Mouse (Mus musculus) bone marrow, adult 2 months (tissue): ENCODE results near the gene Ift140. TPM values are rescaled to one million over a fixed set of nuclear protein-coding genes. Genes with fewer than 3 reads are reported as not detected.

Source experiments
- H3K27ac ChIP-seq: fragments of 200-500 bp; 2 replicates; pipeline ENCODE4 v1.5.1; 2012; ENCODE audit warnings: low read depth, mild to moderate bottlenecking, control low read depth, inconsistent platforms, low read length; ENCODE audit not compliant: control insufficient read depth, poor library complexity, insufficient read depth
- H3K4me1 ChIP-seq: fragments of 200-500 bp; 2 replicates; pipeline ENCODE4 v1.6.1; 2011; ENCODE audit warnings: low read length; ENCODE audit not compliant: control insufficient read depth, insufficient read depth
- H3K4me3 ChIP-seq: fragments of 200-500 bp; replicated peaks from 2 replicates; pipeline ENCODE3; 2011; ENCODE audit warnings: mild to moderate bottlenecking, low read depth, low read length, control low read depth; ENCODE audit not compliant: control insufficient read depth
- CTCF ChIP-seq: fragments of 200-500 bp; IDR thresholded peaks from 2 replicates; pipeline ENCODE4 v1.5.1; 2011; ENCODE audit warnings: low read length, control low read depth; ENCODE audit not compliant: control insufficient read depth, insufficient read depth
- POLR2A ChIP-seq: fragments of 200-500 bp; IDR thresholded peaks from 2 replicates; pipeline ENCODE4 v1.6.1; 2011; ENCODE audit warnings: low read depth, mild to moderate bottlenecking, control low read depth, low read length, borderline replicate concordance; ENCODE audit not compliant: control insufficient read depth
- WGBS: fragments of 180-500 bp; shearing (Covaris S2); methylation state at CpG from one replicate; pipeline ENCODE4 v1.1.7; 2018; 5-methylcytosine and 5-hydroxymethylcytosine counted together
- polyA plus RNA-seq: library from polyadenylated mRNA; stranded (reverse); fragments of >200 nt; gene quantifications from 2 replicates; pipeline ENCODE4 v1.2.4, GENCODE M21; 2011; ENCODE audit warnings: low replicate concordance; ENCODE audit not compliant: missing spikeins, insufficient read depth, insufficient read length

Gene Ift140
- polyA plus RNA-seq, 1 experiment: 65.1 TPM

DNA sequence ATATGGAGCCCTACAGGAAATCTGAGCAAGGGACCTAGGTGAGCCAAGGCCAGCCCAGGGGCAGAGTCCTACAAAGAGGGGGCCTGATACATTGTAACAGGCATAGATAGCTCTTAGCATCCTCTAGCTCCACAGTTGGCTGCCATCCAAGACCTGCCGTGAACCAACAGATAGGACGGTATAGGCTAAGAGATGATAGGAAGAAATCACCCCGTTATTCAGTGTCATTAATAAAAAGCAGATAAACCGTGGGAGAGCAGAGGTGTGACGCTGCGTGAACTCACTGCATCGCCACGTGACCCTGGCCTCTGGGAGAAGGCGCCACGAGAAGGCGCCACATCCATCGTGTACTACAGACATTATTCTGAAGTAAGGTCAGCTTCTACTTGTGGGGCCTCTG, 48.0 kb downstream of the Ift140 start:
- no peaks in the 10 kb centered on the region for H3K4me1 ChIP-seq
- 56% methylated on average over 12 of the region's 12 CpGs for WGBS

DNA sequence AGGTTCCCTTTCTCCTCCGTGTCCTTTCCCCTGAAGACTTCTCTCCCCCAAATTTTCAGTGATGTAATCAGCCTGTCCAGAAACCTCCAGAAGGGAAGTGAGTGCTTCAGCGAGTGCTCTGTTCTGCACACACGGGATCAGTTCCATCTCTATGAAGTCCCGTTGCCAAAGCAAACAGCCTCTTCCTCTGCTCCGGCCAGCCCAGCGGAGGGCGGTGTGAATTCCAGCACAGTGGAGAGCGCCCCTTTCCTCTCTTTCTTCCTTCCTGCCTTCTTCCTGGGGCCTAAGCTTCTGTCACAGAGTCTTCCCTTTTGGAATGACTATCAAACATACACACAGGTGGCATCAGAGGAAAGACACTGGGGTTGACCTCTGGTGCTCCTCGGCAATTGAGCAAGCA, 48.5 kb downstream of the Ift140 start:
- Histone ChIP-seq H3K4me1 (no peaks in the 10 kb centered on the region), H3K4me3 (no peak overlapping the region), H3K27ac (no peak overlapping the region)
- WGBS: 75% methylated on average over 9 of the region's 9 CpGs
- no peak for TF ChIP-seq CTCF
- TF ChIP-seq POLR2A: no peak

More for the DNA sequence above, 48.0 kb downstream of the Ift140 start:
- Histone ChIP-seq H3K27ac (no peak overlapping the region), H3K4me3 (no peak overlapping the region)
- TF ChIP-seq CTCF (no peak), POLR2A (no peak)

DNA sequence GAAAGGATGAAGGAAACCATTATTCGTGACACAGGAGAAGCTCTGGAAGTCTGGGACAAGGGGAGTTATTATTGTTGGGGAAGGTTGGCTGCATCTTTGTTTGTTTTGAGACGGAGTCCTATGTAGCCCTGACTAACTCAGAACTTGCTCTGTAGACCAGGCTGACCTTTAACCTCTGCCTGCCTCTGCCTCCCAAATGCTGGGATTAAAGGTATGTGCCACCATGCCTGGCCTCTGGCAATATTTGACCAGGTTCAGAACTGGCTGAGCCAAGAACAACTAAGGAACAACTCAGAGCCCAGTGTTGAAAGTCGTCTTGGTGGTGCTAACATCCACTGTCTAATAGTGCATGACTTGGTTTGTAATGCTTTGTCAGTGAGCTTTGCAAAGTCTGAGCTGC, 49.3 kb downstream of the Ift140 start:
- no peak for TF ChIP-seq CTCF
- no peak for TF ChIP-seq POLR2A
- WGBS: 89% methylated on average over 3 of the region's 3 CpGs
- H3K27ac ChIP-seq: no peak overlapping the region

DNA sequence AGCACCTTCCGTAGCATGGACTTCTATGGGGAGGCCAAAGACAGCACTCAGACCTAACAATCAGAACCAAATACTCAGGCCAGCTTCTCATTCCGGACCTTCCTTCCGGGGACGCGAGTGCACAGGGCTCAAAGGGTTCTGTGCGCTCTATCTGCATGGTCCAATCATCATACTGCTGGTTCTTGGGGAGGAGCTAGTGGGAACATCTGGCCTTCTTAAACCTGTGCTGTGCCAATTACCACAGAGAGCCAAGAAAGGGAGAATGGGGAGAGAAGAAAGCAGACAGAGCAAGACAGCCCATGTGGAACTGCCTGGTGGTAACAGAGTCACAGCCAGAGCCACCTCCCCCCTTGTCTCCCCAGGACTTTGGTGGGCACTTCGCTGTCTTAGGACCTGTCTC, 50.7 kb downstream of the Ift140 start:
- Histone ChIP-seq H3K4me1 (no peaks in the 10 kb centered on the region), H3K4me3 (no peak overlapping the region), H3K27ac (no peak overlapping the region)
- TF ChIP-seq POLR2A (no peak), CTCF (no peak)
- 90% methylated on average over 7 of the region's 7 CpGs for WGBS

More for the DNA sequence above, 49.3 kb downstream of the Ift140 start:
- H3K4me1 ChIP-seq: no peaks in the 10 kb centered on the region
- H3K4me3 ChIP-seq: no peak overlapping the region

- 43% methylated on average over 8 of the region's 8 CpGs for WGBS
- TF ChIP-seq POLR2A (no peak), CTCF (no peak)
- H3K4me3 ChIP-seq: no peak overlapping the region
- H3K27ac ChIP-seq: no peak overlapping the region
- no peaks in the 10 kb centered on the region for H3K4me1 ChIP-seq
Observed at GRCm38 (mm10) chr17:25067442-25067851, 51.6 kb downstream of the Ift140 start.

DNA sequence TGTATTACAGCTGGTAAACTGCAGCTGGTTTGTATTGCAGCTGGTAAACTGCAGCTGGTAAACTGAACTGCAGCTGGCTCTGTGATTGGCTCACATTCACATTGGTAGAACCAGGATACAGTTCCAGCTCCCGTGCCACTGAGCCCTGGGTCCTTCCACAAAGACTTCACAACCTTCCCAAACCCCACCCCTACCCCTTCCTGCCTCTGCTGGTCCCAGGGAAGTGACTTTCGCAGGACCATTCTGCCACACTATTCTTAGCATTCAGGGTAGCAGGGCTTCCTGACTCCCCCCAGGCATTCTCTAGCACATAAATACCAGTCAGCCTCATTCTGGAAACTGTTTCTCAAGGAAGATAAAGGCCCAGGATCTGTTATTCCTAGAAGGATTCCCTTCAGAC, 52.8 kb downstream of the Ift140 start:
- Histone ChIP-seq H3K27ac (no peak overlapping the region), H3K4me3 (no peak overlapping the region), H3K4me1 (no peaks in the 10 kb centered on the region)
- TF ChIP-seq CTCF (no peak), POLR2A (no peak)
- 64% methylated on average over 2 of the region's 2 CpGs for WGBS

- WGBS: 90% methylated on average over 4 of the region's 4 CpGs
- TF ChIP-seq CTCF (no peak), POLR2A (no peak)
- H3K27ac ChIP-seq: no peak overlapping the region
Observed at GRCm38 (mm10) chr17:25076906-25077305, 61.0 kb downstream of the Ift140 start.

DNA sequence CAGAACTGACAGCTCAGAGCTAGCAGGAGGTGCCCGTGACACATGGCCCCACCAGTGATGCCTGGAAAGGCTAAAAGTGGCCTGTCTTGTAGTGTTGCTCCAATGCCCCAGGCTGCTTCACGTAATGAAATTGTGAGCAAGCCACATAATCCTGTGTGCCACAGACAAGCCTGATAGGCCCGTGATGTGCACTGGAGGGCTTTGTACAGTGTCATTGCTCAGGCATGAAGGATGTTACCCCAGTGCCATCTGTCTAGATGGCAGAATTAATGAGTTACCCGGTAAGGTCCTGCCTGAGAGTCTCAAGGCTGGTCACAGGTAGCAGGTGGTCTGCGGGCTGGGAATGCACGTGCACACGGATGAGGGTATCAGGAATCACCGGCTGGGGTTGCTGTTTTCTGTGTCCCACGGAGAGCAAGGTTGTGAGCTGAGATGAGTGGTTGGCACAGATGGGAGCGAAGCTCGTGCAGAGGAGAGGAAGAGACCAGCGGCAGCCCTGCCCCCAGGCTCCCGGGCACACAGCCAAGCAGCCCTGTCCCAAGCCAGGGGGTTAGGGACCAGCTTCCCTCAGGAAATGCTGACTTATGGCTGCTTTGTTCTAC, 62.0 kb downstream of the Ift140 start:
- no peak overlapping the region for H3K27ac ChIP-seq
- H3K4me3 ChIP-seq: no peak overlapping the region
- TF ChIP-seq POLR2A: no peak
- no peak for TF ChIP-seq CTCF
- H3K4me1 ChIP-seq: no peaks in the 10 kb centered on the region; the same call in 1 of the 2 replicates
- WGBS: 32% methylated on average over 13 of the region's 13 CpGs

More at GRCm38 (mm10) chr17:25076906-25077305, 61.0 kb downstream of the Ift140 start:
- H3K4me1 ChIP-seq: no peaks in the 10 kb centered on the region; the same call in 1 of the 2 replicates
- H3K4me3 ChIP-seq: no peak overlapping the region

- H3K4me3 ChIP-seq: no peak overlapping the region
- WGBS: 89% methylated on average over 13 of the region's 13 CpGs
Observed at GRCm38 (mm10) chr17:25080210-25080609, 64.3 kb downstream of the Ift140 start.

More at GRCm38 (mm10) chr17:25080210-25080609, 64.3 kb downstream of the Ift140 start:
- TF ChIP-seq POLR2A (no peak), CTCF (no peak)
- no peak overlapping the region for H3K27ac ChIP-seq
- no peaks in the 10 kb centered on the region; the same call in 1 of the 2 replicates for H3K4me1 ChIP-seq
